Mouse (Mus musculus) midbrain, postnatal 0 days (tissue): ENCODE measurements around the gene Fam81a. TPM values are rescaled to one million over a fixed set of nuclear protein-coding genes. Genes with fewer than 3 reads are reported as not detected.

Experiments
- ATAC-seq: fragments of 200-750 bp; cut with Nextera tagmentation; 2 replicates; pipeline ENCODE4 v1.8.0; 2017; ENCODE audit warnings: moderate number of reproducible peaks, mild to moderate bottlenecking, moderate TSS enrichment, moderate library complexity; ENCODE audit not compliant: low FRiP score
- DNase-seq: peaks from one replicate; pipeline ENCODE4 v3.0.0-alpha.2; 2015; ENCODE audit warnings: low spot score
- H3K27ac ChIP-seq: fragments of 300-500 bp; sonication (generic); 2 replicates; pipeline ENCODE4 v1.5.1; 2014; ENCODE audit warnings: low read depth, mild to moderate bottlenecking, low read length, mixed read lengths
- H3K27me3 ChIP-seq: fragments of 300-500 bp; sonication (generic); 2 replicates; pipeline ENCODE4 v1.6.1; 2014; ENCODE audit warnings: low read length, control low read depth, mixed read lengths; ENCODE audit not compliant: insufficient read depth
- H3K36me3 ChIP-seq: fragments of 300-500 bp; sonication (generic); 2 replicates; pipeline ENCODE4 v1.6.1; 2014; ENCODE audit warnings: low read length, control low read depth, mixed read lengths; ENCODE audit not compliant: insufficient read depth
- H3K4me1 ChIP-seq: fragments of 300-500 bp; sonication (generic); 2 replicates; pipeline ENCODE4 v1.6.1; 2014; ENCODE audit warnings: mild to moderate bottlenecking, control low read depth, antibody characterized with exemption, low read length, mixed read lengths; ENCODE audit not compliant: insufficient read depth
- H3K4me2 ChIP-seq: fragments of 300-500 bp; sonication (generic); 2 replicates; pipeline ENCODE4 v1.6.1; 2014; ENCODE audit warnings: low read depth, mild to moderate bottlenecking, low read length, mixed read lengths; ENCODE audit not compliant: poor library complexity, severe bottlenecking
- H3K4me3 ChIP-seq: fragments of 300-500 bp; sonication (generic); 2 replicates; pipeline ENCODE4 v1.5.1; 2014; ENCODE audit warnings: low read depth, mild to moderate bottlenecking, low read length, moderate library complexity
- H3K9ac ChIP-seq: fragments of 300-500 bp; sonication (generic); replicated peaks from 2 replicates; pipeline ENCODE4 v1.6.1; 2014; ENCODE audit warnings: mild to moderate bottlenecking, low read length, moderate library complexity, mixed read lengths; ENCODE audit not compliant: poor library complexity, severe bottlenecking
- H3K9me3 ChIP-seq: fragments of 300-500 bp; sonication (generic); 2 replicates; pipeline ENCODE4 v1.6.1; 2016; ENCODE audit warnings: low read length, control low read depth
- CTCF ChIP-seq: IDR thresholded peaks from 2 replicates; pipeline ENCODE4 v1.5.1; 2016; ENCODE audit warnings: antibody characterized with exemption, mild to moderate bottlenecking
- WGBS: fragments of 180-500 bp; shearing (Covaris S2); extraction: QIAGEN DNeasy Blood & Tissue Kit; methylation state at CpG from one replicate; pipeline ENCODE4 v1.1.7; 2014; 5-methylcytosine and 5-hydroxymethylcytosine counted together
- polyA plus RNA-seq: library from polyadenylated mRNA; unstranded; fragments of >200 nt; fragmentation: Nextera tagmentation; extraction: Ambion mirVana; gene quantifications from 2 replicates; pipeline ENCODE4 v1.2.1, GENCODE M21; 2015
- total RNA-seq: library from RNA; depleted of rRNA; stranded (reverse); fragments of >200 nt; gene quantifications from 2 replicates; pipeline ENCODE4 v1.2.3, GENCODE M21; 2014

Fam81a gene
- total and polyA plus RNA-seq, 2 experiments from 2014 or later = 10.7 to 11.8 TPM

- ATAC-seq = no peak
- H3K4me3 ChIP-seq = no peak overlapping the region
- H3K4me2 ChIP-seq = no peak overlapping the region
- peak; percentile 46 for TF ChIP-seq CTCF
- 85% methylated on average over 7 of the region's 7 CpGs for WGBS
- DNase-seq = no peak
- H3K27ac ChIP-seq = no peak overlapping the region
- H3K9ac ChIP-seq = no peak overlapping the region
- H3K4me1 ChIP-seq = no peaks in the 10 kb centered on the region
- no peaks in the 10 kb centered on the region for H3K9me3 ChIP-seq
- no peaks in the 10 kb centered on the region for H3K36me3 ChIP-seq
- no peaks in the 10 kb centered on the region for H3K27me3 ChIP-seq
These were observed 26.6 kb upstream of the Fam81a start for GRCm38 (mm10) chr9:70168973-70169372.

DNA sequence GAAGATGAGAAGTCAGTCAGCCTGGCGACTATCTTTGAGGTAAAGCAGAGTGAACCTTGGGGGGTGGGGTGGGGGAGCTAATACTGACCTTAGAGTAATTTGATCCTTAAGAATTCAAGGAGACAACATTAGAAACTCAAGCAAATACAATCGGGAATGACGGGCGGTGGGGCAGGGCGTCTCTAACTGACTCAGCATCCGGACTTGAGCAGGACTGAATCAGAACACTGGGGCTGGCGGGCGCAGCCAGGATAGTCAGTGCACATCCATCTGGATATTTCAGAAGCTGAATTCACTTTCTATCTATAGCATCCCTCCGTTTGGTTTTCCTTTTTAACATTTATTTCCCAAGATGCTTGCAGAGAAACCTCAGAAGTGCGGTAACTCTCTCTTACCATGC is 17.7 kb upstream of the Fam81a start:
- Histone ChIP-seq H3K9ac (no peak overlapping the region), H3K27me3 (no peaks in the 10 kb centered on the region), H3K36me3 (no peaks in the 10 kb centered on the region), H3K4me3 (no peak overlapping the region), H3K9me3 (no peaks in the 10 kb centered on the region), H3K4me1 (no peaks in the 10 kb centered on the region), H3K4me2 (no peak overlapping the region), H3K27ac (no peak overlapping the region)
- 90% methylated on average over 10 of the region's 10 CpGs for WGBS
- DNase-seq = no peak
- TF ChIP-seq CTCF = no peak
- ATAC-seq = no peak

GRCm38 (mm10) chr9:70147618-70148017 is 5.3 kb upstream of the Fam81a start:
- no peaks in the 10 kb centered on the region for H3K27me3 ChIP-seq
- DNase-seq (no peak), ATAC-seq (no peak)
- no peaks in the 10 kb centered on the region for H3K4me1 ChIP-seq
- no peak overlapping the region for H3K27ac ChIP-seq
- H3K4me2 ChIP-seq = no peak overlapping the region
- WGBS = 79% methylated on average over 3 of the region's 3 CpGs
- TF ChIP-seq CTCF = no peak
- no peak overlapping the region for H3K4me3 ChIP-seq
- H3K9ac ChIP-seq = no peak overlapping the region
- no peaks in the 10 kb centered on the region for H3K9me3 ChIP-seq
- no peaks in the 10 kb centered on the region for H3K36me3 ChIP-seq

DNA sequence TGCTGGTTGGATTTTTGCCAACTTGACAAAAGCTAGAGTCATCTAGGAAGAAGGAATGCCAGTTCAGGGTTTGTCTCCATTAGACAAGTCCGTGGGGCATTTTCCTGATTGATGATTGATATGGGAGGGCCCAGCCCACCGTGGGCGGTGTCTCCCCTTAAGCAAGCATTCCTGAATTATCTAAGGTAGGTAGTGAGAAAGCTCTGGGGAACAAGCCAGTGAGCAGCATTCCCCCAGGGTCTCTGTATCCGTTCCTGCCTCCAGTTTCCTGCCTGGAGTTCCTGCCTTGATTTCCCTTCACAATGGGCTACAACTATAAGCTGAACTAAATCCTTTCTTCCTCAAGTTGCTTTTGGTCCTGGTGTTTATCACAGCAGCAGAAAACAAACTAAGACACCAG is 3.1 kb upstream of the Fam81a start:
- ATAC-seq (no peak), DNase-seq (no peak)
- Histone ChIP-seq H3K4me1 (no peaks in the 10 kb centered on the region), H3K9ac (no peak overlapping the region), H3K27me3 (no peaks in the 10 kb centered on the region), H3K27ac (no peak overlapping the region), H3K4me2 (no peak overlapping the region), H3K9me3 (no peaks in the 10 kb centered on the region), H3K36me3 (no peaks in the 10 kb centered on the region), H3K4me3 (no peak overlapping the region)
- 92% methylated on average over 4 of the region's 4 CpGs for WGBS
- no peak for TF ChIP-seq CTCF

GRCm38 (mm10) chr9:70143326-70143725 is 966 bp upstream of the Fam81a start:
- Histone ChIP-seq H3K27ac (no peak overlapping the region), H3K9me3 (no peaks in the 10 kb centered on the region), H3K4me2 (no peak overlapping the region), H3K4me3 (no peak overlapping the region), H3K36me3 (no peaks in the 10 kb centered on the region), H3K9ac (no peak overlapping the region), H3K27me3 (no peaks in the 10 kb centered on the region), H3K4me1 (no peaks in the 10 kb centered on the region)
- no peak for TF ChIP-seq CTCF
- 74% methylated on average over 8 of the region's 8 CpGs for WGBS
- no peak for DNase-seq
- ATAC-seq = no peak

GRCm38 (mm10) chr9:70141885-70142326 is 454 bp downstream of the Fam81a start:
- peak overlapping the region; percentile 52; the same call in 1 of the 2 replicates for H3K27ac ChIP-seq
- peak; percentile 45 for ATAC-seq
- no peaks in the 10 kb centered on the region for H3K36me3 ChIP-seq
- 3% methylated on average over 11 of the region's 11 CpGs for WGBS
- H3K4me2 ChIP-seq = peak overlapping the region; percentile 88
- H3K27me3 ChIP-seq = no peaks in the 10 kb centered on the region
- no peak for TF ChIP-seq CTCF
- peak overlapping the region; percentile 54 for H3K9ac ChIP-seq
- peak; percentile 40 for DNase-seq
- H3K4me3 ChIP-seq = peak overlapping the region; percentile 60
- H3K4me1 ChIP-seq = no peaks in the 10 kb centered on the region
- no peaks in the 10 kb centered on the region for H3K9me3 ChIP-seq
